Mouse (Mus musculus) lung, postnatal 25 days (tissue): Measurements from ENCODE around the gene Tmem95.
"Not testable (repeated sequence)": the region's sequence is repeated elsewhere in the genome, so short reads cannot be mapped to it uniquely, and the experiment has no call there.

Experiments
- DNase-seq: peaks from one replicate; pipeline ENCODE4 v3.0.0; 2022; ENCODE audit warnings: low spot score

Tmem95 gene

DNA sequence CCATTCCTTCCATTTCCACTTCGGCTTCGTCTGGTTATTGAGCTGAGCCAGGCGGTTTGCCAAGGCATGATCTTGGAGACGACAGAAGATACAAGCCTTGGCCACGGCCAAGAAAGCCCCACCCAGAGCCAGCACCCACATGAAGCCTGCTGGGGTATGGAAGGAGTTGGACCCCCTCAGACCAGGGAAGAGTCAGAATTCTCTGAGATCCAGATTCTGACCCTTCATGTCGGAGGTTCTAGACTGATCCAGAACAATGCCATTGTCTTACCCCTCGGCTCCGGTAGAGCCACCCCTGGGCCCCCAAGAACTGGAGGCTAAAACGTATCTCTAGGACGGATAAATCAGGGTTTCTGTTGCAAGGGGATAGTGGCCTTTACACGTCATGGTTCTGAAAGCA lies at the start of gene Tmem95:
TSS of gene Tmem95 (minus strand) at position 141 of the 400 bp plus-strand sequence.
- DNase-seq: no peak

DNA sequence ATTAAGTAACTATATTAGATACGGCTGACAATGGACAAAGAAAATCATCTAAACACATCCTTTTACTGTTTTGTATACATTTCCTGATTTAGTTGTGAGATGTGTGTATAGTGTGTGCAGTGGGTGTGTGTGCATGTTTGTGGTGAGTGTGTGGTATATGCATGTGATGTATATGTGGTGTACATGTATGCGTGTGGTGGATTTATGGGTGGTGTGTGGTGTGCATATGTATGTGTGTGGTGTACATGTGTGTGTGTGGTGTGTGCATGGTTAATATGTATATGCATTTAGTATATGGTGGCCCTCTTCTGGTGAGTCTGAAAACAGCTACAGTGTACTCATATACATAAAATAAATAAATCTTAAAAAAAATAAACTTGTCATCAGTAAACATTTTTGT lies 49.7 kb upstream of the Tmem95 start:
- no peak for DNase-seq

DNA sequence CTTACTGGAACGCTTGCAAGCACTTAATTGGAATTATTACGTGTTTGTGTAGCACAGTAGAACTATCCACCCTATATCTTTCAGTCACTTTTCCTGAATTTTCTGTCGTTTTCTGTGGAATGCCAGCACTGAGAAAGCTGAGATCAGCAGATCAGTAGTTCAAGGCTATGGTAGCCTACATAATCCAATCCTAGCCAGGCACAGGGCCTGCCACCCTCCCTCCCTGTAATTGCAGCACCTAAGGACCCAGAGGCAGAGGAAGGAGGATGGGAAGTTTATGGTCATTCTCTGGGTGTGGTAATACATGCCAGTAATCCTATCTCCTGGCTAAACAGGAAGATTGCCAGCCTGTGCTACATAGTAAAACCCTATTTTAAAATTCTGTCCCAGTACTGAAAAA lies 45.0 kb upstream of the Tmem95 start:
- DNase-seq: no peak

DNA sequence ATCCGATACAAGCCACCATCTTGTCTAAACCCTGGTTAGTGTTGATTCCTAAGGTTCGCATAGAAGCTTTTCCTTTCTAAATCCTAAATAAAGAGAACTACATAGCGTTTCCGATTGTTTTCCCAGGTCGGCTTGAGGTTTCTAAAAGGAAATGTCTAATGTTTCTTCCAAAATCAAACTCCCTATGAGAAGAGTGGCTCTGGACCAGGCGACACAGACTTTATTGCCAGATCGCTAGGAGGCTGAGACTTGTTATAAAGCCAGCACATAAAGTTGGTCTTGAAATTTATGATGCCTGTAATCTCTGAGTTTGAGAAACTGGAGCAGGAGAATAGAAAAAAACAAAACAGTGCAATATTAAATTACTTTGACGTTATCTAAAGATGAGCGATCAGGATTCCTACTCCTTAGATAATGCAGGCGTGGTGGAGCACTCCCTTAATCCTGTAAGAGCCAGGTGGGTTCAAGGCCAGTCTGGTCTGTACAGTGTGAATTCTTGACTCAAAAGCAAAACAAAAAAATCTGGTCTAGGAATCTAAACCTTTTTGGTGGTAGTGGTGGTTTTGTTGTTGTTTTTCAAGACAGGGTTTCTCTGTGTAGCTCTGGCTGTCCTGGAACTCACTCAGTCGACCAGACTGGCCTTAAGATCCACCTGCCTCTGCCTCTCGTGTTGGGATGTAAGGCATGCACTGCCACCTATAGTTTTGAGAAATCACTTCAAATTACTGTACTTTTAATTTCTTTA lies 44.4 kb upstream of the Tmem95 start:
- no peak for DNase-seq

DNA sequence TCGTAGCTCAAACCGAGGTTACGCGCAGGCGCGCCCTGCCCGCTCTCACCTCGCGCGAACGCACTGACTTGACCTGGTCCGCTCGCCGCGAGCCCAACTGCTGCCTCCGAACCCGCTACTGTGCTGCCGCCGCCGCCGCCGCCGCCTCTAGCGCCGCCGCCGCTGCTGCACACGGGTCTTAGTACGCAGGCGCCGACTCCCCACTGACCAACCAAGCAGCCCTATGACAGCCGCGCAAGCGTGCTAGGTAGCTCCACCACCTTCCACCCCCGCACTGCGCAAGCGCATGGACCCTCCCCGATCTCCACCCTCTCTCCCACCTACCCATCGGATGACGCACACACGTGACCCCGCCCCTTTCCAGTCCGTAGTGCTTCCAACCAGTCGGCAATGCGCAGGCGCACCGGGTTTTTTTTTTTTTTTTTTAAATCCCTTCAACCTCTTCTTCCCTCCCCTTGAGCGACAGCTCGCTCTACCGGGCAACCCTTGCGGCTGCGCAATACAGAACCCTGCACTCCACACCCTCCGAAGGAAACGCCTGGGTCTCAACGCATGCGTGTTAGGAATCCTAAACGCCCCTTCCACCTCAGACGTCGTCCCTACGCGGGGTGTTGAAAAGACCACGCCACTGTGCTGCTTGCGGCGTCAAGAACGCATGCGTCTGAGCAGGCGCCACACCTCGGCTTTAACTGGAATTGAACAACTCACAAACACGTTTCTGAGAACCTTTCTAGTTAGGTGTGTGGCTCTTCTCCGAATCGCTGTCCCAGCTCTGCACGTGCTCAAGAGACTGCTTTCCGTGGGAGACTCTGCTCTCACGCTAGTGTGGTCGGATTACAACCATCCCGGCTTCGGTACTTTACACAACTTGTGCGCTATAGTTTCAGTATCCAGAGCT lies 43.5 kb upstream of the Tmem95 start, which contains the start of gene Eif5a:
TSS of gene Eif5a (minus strand) at position 845 of the 898 bp plus-strand sequence.
- DNase-seq: peak; percentile 100

DNA sequence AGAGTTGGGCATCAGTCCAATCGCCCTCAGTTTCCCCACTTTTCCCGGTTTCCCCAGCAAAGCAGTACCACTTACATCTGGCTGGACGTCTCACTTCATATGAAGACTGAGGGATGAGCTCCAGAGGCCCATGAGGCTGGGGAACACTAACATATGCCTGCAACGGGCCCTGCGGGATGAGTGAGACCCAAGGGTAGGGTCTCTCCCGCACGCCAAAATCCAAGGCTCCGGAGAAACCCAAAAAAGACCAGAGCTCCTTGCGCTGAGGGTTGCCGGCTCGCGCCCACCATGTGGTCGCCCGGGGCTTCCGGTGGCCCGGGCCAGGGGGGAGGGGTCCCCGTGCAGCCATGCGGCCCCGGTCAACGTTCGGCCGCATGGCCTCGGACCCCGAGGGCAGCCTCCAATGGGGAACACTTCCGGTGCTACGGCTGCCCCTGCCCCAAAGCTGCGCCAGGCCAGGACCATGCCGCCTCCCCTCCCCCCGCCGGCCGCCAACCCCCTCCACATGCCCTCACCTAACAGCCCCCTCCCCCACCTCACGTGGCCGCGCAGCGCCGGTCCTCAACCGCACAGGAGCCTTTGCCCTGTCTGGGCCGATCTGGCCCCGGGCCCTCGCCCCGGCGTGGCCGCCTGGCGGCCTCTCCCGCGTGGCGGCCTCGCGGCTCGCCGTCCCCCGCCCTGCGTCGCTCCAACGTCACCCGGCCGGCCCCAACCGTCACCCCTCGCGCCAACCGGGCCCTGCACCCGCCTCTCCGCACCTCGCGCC lies 42.6 kb upstream of the Tmem95 start:
- no peak for DNase-seq

DNA sequence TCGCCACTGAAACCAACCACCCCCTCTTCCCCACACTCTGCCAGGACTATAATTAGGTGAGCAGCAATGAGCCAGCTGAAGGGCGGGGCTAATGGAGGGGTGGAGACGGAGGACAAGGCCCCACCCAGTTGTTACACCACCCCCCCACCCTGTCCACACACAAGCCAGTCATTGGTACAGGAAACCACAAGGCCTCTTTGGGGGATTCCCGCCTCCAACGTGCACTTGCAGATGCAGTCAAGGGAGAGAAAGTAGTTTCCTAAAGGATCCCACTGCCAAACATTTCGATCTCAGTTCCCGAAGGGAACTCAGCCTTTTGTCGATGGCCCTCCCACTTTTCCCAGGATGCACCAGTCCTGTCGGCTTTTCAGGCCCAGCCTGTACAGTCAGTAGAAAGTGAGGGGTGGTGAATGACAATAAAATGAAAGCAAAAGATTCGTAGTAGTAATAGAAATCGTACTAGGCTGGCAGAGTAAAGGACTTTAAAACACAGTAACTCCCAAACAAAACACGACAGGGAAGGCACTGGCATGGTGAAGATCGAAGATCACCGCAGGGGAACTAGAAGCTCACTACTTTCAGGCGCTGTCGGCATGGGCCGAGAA lies 41.9 kb upstream of the Tmem95 start:
- peak; percentile 85 for DNase-seq

DNA sequence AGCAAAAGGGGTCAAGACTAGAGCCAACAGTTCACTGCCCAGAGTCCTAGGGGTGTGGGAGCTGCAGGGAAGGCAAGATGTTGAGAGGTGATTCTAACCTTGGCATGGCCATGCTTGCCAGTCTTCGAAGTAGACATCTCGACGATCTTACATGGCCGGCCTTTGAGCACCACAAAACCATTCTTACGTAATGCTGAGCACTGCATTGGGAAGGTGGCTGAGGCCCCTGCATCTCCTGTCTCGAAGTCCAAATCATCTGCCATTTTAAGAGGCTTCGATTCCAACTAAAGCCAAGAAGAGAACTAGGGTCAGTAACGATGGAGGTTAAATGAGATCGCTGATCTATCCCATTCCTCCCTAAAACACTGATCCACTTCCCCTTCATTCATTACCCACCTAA lies 41.2 kb upstream of the Tmem95 start:
- no peak for DNase-seq

DNA sequence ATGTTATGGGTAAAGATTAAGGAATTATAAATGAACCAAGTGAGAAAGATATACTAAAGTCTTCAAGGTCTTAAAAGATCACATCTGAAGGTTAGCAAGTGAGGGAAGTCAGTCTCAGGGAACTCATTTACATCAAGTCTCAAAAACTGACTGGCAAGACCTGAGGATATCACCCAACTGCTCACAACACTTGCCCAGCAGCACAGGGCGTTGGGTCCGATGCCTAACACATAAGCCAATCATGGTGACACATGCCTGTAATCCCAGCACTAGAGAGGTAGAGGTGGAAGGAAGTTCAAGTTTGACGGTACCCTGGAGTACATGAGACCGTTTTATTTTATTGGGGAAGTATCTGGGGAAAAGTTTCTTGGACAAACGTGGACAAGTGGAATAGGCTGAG lies 40.3 kb upstream of the Tmem95 start:
- no peak for DNase-seq

DNA sequence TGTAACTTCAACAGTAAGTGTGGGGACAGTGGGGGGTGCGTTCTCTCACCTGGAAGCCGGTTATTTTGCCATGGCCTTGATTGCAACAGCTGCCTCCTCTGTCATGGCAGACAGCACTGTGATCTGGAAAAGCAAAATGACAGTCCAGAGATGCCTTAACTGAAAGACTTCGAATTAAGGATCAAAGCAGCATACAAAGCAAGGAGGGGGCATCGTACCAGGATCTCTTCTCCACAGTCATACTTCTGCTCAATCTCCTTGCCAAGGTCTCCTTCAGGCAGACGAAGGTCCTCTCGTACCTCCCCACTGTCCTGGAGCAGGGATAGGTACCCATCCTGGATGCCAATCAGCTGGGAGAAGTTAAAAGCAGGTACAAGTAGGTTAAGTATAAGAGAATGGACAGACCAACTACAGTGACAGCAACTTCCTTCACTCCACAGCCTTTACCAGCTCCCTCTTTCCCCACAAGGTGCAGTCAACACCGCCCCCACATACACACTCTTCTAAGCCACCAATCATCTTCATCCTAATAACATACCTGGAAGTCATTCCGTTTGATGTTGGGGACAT lies 39.6 kb upstream of the Tmem95 start:
- no peak for DNase-seq

DNA sequence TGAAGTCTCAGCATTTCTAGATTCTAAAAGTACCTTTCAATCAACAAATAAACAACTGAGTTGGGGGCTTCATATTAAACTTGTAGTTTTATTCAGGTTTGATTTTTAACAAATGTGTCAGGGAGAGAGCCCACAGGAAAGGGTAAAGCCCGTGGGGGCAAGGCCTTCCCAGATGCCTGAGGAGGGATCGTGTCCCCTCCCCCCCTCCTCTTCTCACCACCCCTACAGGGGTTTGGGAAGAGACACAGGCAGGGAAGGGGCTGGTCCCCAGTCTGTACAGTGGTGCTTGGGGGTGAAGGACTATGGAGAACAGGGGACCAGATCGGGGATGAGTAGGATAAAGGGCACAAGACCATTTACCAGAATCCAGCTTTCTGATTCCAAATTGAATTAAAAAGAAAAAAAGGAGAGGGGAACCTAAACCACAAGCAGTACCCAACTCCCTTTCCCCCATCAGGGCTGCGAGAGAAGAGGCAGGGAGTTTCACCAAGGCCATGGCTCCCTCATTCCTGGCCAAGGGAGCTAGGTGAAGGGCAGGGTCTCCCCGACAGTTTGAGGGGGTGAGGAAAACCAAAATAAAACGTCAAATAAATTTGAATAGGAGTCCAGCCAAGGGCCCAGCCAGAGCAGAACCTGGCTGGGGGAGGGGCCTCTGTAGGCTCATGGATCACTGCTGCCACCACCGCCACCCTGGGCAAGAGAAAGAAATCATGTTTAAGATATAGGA lies 39.0 kb upstream of the Tmem95 start:
- not testable (repeated sequence) for DNase-seq

DNA sequence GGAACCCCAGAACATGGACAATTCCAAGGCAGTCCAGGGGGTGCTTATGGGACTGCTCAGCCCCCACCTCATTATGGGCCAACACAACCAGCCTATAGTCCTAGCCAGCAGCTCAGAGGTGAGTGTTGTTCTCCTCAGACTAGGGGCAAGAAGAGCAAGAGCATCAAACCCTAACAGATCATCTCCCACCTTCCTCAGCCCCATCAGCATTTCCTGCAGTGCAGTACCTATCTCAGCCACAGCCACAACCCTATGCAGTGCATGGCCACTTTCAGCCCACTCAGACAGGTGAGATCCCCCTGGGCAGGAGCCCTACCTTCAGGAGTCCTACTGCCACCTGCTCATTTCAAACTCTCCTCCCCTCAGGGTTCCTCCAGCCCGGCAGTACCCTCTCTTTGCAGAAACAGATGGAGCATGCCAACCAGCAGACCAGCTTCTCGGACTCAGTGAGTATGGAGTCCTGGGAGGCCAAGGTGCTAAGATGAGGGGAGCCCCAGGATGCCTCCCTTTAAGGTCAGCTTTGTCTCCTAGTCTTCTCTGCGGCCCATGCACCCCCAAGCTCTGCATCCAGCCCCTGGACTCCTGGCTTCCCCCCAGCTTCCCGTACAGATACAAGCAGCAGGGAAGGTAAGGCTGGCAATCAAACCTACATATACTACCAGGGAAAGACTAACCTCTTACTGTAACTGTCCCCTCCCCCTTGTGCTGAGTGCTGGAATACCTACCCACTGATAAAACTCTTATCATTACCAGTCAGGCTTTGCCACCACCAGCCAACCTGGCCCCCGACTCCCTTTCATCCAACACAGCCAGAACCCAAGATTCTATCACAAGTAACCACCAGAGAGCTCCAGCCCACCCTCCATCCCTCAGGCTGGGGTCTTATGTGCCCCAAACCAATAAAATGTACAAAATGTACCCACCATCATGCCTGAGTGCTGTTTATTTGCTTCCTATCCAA lies 38.1 kb upstream of the Tmem95 start:
- DNase-seq: no peak

DNA sequence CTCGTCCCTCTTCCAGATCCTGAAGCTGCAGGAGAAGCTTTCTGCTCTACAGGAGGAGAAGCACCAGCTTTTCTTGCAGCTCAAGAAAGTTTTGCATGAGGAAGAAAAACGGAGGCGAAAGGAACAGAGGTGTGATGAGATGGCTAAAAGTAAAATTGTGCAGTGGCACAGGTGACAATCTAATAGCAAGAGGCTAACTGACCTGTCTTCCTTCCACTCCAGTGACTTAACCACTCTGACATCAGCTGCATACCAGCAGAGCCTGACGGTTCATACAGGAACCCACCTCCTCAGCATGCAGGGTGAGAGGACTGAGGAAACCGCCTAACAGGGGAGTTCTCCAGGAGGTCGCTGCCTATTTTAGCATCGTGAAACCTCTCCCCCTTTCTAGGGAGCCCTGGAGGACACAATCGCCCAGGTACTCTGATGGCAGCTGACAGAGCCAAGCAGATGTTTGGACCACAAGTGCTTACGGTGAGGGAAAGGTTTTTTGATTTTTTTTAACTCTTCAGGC lies 37.2 kb upstream of the Tmem95 start:
- DNase-seq: no peak

DNA sequence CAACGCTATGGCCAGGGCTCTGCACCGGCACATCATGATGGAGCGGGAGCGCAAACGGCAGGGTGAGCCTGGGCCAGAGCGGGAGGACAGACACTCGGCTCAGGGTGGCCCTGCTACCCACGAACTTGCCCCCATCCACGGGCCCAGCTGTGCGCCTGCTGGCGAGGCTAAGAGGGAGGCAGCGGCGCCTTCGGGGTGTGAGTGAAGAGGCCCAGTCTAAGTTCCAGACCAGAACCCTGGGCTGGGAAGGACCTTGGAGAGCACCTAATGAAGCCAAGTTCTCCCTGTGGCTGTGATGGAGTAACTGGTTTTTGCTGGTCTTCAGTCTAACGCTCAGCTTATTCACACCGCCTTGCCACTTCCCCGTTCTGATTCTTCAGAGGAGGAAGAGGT lies 36.5 kb upstream of the Tmem95 start:
- no peak for DNase-seq

DNA sequence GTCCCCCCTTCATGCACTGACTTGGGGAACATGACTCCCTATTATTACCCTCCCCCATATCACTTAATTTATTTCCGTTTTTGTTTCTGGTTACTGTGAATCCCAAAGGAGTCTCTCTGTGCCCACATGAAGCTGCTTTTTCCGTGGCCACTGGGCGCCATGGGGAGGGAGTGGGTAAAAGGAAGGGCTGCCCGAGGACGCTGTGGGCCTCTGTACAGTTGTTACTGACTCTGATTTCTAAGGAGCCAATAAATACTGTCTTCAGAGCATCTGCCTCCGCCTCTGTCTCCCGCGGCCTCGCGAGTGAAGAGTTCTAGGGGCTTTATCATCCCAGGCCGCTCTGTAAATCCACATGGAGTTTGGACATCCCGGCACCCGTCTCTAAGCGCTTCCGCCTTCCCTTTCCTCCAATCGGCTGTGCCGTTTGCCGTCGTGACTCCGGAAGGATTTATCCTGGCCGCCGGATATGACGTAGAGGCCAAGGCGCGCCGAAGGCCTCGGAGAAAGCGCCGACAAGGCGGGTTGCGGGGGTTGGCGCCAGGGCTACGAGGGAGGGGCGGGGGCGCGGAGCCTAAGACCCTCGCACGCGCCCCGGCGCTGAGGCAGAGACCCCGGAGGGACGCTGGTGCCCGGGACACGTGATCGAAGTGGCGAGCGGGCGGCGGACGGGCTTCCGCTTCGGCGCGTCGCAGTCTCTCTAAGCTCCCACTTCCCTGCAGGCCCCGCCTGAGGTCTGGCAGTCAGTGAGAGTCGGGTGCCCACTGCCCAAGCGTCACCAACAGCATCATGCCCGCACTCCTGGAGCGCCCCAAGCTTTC lies 35.9 kb upstream of the Tmem95 start, which contains the start of gene Gps2:
TSS of gene Gps2 (plus strand) at position 335 of the 818 bp plus-strand sequence.
- peak; percentile 94 for DNase-seq

DNA sequence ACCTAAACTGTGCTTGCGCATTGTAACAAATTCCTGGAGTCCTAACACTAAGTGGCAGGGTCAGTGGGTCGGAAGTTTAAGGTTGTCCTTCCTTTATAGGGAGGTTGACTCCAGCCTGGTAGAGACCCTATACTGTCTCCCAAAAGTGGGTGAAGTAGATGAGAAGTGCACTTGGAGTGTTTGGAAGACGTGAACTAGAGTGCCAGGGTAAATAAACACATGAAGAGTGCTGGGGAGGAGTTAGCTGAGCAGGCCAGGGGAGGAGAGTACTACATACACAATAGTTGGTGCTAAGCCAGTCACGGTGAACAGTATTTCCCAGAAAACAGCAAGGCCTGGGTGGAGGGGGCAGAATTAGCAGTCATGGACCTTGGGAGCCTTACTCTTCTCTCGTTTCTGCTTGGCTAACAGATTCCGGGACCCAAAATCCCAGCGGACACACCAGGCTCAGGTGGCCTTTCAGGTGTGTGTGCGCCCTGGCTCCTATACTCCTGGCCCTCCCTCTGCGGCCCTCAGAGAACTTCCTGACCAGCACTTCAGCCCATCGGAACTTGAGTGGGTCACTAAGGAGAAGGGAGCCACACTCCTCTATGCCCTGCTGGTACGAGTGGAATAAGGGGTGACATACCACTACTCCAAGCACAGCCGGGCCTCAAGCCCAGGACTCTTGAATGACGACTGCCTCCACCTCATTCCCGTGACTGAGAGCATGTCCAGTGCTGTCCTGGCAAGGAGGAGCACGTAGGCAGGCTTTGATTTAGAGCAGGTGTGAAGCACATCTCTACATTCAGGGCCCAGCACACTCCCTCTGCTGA lies 35.1 kb upstream of the Tmem95 start:
- DNase-seq: peak; percentile 75

DNA sequence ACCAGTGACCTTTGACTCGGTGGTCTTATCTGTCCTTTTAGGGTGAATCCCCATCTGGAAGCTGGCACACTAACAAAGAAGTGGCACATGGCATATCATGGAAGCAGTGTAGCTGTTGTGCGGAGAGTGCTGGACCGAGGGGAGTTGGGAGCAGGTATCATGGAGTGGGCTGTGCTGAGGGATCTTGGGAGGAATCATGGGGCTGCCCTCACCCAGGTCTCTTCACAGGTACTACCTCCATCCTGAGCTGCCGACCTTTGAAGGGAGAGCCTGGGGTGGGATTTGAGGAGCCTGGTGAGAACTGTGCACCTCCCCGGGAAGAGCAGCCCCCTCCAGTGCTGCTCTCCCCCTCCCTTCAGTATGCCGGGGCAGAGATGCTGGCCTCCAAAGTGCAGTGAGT lies 33.9 kb upstream of the Tmem95 start:
- DNase-seq: no peak
